Mouse (Mus musculus): ENCODE results near the gene Adam19.

GRCm38 (mm10) chr11:46070161-46070560 lies 14.4 kb downstream of the Adam19 start:
- TF ChIP-seq CTCF (IDR thresholded peaks at IDR 0.05; ENCODE audit: low read depth, low read length) = no peak
- no peak for TF ChIP-seq POLR2A (IDR thresholded peaks at IDR 0.05; ENCODE audit: insufficient read depth, low read length)

Data from ES-Bruce4 (cell line).